Mouse (Mus musculus) CD4-positive naive resting alpha-beta T cell, adult 57 days (primary cell): ENCODE data around the gene Minos1. TPM values are rescaled to one million over a fixed set of nuclear protein-coding genes. Genes with fewer than 3 reads are reported as not detected.

Experiments used
- total RNA-seq: library from RNA; stranded (reverse); gene quantifications from one replicate; pipeline ENCODE4 v1.2.4, GENCODE M21; 2023

Gene Minos1
- 105 TPM for total RNA-seq

GRCm38 (mm10) chr4:139130701-139131549, at the start of gene Minos1:
Gene Minos1, minus strand, starts transcription at chr4:139131113.

GRCm38 (mm10) chr4:139092356-139093195, 38.3 kb downstream of the Minos1 start, which contains the start of gene Nbl1:
Gene Nbl1, minus strand, starts transcription at chr4:139092993.

GRCm38 (mm10) chr4:139075041-139075711, 55.7 kb downstream of the Minos1 start, which contains the start of gene Htr6:
Gene Htr6, minus strand, starts transcription at chr4:139075570.

Other genes starting within 250 kb of the Minos1 start
- gene Otud3, start 217.2 kb downstream of the Minos1 start, total RNA-seq: 9.5 TPM
- not detected for gene Rnf186, start 164.0 kb downstream of the Minos1 start, total RNA-seq
- gene Tmco4, start 158.2 kb downstream of the Minos1 start, total RNA-seq: 38.1 TPM
- not detected for gene Htr6, start 55.5 kb downstream of the Minos1 start, total RNA-seq
- 3.2 TPM for gene Nbl1, start 38.1 kb downstream of the Minos1 start, total RNA-seq
- gene Capzb, start 61.8 kb upstream of the Minos1 start, total RNA-seq: 377 TPM
- gene Pqlc2, start 179.6 kb upstream of the Minos1 start, total RNA-seq: 8.3 TPM
- 15.3 TPM for gene Akr7a5, start 179.6 kb upstream of the Minos1 start, total RNA-seq
- gene Mrto4, start 221.5 kb upstream of the Minos1 start, total RNA-seq: 115 TPM
- gene Emc1, start 221.5 kb upstream of the Minos1 start, total RNA-seq: 35.8 TPM
- gene Ubr4, start 221.5 kb upstream of the Minos1 start, total RNA-seq: 234 TPM